Mouse (Mus musculus) embryo, embryonic 10.5 days (tissue): ENCODE results near the gene Atf2.
"Not testable (repeated sequence)": the region's sequence is repeated elsewhere in the genome, so short reads cannot be mapped to it uniquely, and the experiment has no call there.

Experiments
- DNase-seq: peaks from one replicate; pipeline ENCODE4 v3.0.0-alpha.2; 2015; ENCODE audit warnings: low spot score

The Atf2 gene

GRCm38 (mm10) chr2:73892464-73893296 is at the start of gene Atf2:
Gene Atf2, minus strand, starts transcription at chr2:73892639.
- peak; percentile 100 for DNase-seq

DNA sequence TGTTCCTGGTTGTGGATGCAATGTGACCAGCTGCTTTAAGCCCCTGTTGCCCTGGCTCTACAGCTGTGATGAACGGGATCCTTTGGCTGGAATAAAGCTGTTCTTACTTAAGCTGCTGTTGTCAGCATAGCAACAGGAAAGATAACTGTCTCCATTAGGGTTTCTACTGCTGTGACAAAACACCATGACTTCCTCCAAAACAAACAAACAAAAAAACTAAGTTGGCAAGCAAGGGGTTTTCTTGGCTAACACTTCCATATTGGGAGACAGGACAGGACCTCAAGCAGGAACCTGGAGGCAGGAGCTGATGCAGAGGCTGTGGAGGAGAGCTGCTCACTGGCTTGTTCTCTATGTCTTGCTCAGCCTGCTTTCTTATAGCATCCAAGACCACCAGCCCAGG is 48.8 kb upstream of the Atf2 start:
- DNase-seq, result no peak

GRCm38 (mm10) chr2:73940471-73940870 is 48.0 kb upstream of the Atf2 start:
- DNase-seq, result no peak

DNA sequence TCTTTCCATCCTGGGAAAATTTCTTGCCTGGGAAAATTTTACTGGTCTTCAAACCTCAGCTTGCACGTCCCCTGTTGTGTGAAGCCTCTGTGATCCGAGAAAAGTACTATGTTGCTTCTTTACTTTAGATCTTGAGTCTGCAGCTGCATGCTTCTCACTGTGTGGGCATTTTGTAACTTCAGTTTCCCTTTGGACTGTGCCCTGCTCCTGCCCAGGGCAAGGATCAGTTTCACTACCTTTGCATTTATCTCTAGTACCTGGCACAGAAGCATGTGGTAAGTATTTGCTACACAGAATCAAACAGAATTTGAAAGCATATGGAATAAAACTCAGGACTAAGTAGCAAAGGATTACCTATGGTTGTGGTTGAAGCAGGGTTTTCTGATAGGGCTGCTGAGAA is 46.5 kb upstream of the Atf2 start:
- DNase-seq, result no peak

DNA sequence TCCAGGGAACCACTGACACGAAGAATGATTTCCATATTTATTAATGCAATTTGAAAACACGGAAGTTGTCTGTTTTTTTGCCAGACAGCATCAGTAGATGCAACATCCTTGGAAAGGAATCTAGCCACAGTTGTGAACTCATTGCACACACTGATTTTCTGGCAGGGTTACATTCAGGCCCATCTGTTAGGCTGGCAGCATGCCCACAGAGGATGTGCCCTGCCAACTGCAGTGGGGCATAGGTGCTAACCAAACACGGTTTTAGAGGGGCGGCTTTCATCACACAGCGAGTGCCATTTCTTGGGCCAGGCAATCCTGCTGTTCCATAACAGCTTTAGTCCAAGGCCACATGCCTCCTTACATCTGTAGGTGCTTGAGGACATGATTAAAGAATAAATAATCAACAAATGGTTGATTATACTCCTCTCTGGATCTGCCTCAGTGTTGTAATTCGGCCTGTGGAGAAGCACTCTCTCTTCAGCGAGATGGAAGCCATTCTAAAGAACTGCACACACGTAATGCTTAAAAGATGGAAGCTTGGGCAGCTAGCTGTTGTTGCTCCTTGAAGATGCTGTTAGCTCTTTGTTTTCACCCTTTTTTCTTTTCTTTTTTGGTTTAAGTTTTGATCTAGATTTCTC is 40.4 kb upstream of the Atf2 start:
- DNase-seq, result no peak

- no peak for DNase-seq
Measured at GRCm38 (mm10) chr2:73927711-73928110, 35.3 kb upstream of the Atf2 start.

DNA sequence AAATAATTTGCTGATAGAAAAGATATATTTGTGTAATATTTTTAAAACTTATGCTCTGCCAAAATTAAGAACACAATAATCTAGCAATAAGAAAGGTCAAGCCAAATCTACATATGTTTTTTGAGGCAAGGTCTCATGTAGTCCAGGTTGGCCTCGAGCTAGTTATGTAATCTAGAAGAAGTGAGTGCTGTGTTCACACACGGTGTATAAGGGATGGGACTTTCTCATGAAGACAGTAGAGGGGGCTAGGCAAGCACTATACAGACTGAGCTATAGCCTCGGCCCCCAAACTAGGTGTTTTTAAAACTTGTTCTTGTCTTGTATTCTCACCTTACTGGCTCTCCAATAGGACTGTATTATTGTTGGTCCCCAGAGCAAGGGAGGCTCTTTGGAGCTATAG is 33.1 kb upstream of the Atf2 start:
- DNase-seq, result no peak

DNA sequence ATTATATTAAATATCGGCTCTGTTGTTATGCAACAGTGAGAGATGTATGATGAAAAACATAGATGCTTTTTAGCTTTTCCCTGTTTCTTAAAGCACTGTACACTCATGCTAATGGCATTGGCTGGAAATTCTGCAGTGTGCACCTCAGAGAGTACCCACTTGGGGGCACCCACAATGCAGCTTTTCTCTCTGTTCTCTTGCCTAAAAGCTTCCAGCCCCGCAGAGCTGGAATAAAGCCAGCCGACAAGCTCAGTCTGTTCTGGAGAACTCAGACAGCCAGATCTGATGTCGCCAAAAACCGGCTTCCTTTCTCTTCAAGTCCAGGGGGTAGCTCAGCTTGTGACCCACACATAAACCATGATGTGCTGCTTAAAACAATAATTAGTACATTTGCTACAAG is 32.6 kb upstream of the Atf2 start:
- peak; percentile 82 for DNase-seq

- no peak for DNase-seq
Measured at GRCm38 (mm10) chr2:73919642-73920041, 27.2 kb upstream of the Atf2 start.

- DNase-seq, result no peak
Measured at GRCm38 (mm10) chr2:73912264-73912663, 19.8 kb upstream of the Atf2 start.

DNA sequence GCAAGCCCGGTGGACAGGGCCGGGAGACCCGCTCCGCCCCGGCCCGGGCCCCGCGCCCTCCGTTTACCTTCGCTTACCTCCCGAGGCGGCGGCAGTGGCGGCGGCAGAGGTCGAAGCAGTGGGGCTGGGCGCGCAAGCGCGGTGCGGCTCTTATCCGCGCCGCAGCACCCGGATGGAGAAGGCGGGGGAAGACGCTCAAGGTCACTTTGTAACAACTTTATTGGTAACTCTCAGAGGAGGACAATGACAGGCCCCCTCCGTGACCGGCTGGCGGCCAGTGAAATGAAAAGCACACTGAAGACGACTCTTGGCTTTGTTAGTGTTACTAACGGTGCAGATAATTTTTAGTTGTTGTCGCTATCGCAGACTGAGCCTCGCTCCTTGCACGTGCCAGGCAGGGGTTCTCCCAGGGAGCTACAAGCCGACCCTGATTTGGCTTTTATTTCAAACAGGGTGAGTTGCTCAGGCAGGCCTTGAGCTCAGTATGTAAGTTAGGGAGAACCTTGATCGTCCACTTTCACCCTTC is 18.8 kb upstream of the Atf2 start, which contains the start of gene Atp5g3:
Gene Atp5g3 (minus strand): TSS at position 152 of the 526 bp plus-strand sequence.
- peak; percentile 95 for DNase-seq

- peak; percentile 59 for DNase-seq
Measured at GRCm38 (mm10) chr2:73910571-73911174, 18.2 kb upstream of the Atf2 start.

DNA sequence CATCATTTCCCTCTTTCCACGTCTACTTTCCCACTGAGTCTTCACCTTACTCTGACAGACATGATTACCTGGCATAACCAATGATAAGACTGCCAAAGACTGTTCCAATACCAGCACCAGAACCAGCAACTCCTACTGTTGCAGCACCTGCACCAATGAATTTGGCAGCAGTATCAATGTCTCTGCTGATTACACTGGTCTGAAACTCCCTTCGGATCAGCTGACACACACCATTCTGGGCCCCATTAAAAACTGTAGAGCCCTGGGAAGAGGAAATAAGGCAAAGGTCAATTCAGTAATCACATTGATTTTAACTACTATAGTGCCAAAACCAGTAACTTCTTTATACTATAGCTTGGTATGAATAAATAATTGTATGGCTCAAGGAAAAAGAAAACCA is 16.7 kb upstream of the Atf2 start:
- no peak for DNase-seq

DNA sequence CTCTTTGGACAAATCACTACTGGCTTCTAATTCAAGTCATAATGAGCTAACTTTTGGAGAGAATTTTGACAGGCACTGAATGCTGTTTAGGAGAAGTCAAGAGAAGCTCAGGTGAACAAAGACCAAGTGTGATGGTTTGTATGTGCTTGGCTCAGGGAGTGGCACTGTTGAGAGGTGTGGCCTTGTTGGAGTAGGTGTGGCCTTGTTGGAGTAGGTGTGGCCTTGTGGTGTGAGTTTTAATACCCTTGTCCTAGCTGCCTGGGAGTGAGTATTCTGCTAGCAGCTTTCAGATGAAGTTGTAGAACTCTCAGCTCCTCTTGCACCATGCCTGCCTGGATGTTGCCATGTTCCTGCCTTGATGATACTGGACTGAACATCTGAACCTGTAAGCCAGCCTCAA is 12.2 kb upstream of the Atf2 start:
- DNase-seq, result not testable (repeated sequence)

DNA sequence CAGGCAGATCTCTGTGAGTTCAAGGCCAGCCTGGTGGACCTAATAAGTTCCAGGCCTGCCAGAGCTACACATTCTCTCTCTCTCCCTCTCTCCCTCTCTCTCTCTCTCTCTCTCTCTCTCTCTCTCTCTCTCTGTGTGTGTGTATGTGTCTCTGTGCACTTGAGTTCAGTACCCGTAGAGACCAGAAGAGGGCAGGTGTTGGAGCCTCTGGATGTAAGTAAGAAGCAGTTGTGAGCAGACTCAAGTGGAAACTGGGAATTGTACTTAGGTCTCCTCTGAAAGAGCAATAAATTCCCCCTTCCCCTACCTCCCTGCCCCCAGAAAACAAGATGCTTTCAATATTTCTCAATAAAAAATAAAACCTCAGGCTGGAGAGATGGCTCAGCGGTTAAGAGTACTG is 11.1 kb upstream of the Atf2 start:
- no peak for DNase-seq

DNA sequence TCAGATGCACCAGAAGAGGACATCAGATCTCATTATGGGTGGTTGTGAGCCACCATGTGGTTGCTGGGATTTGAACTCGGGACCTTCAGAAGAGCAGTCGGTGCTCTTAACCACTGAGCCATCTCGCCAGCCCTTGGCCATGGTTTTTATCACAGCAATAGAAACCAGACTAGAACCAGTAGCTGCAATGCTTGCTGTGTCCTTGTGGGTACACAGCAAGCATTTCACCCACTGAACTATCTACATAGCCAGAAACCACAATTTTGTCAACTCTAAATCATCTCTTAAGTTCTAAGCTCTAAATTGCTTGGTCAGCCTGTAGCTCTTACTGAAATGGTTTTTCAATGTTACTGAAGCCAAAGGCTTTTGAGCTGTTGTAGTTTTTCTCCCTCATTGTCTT is 9.9 kb upstream of the Atf2 start:
- DNase-seq, result not testable (repeated sequence)

- DNase-seq, result no peak
Measured at GRCm38 (mm10) chr2:73901169-73901568, 8.7 kb upstream of the Atf2 start.

- DNase-seq, result no peak
Measured at GRCm38 (mm10) chr2:73900364-73900763, 7.9 kb upstream of the Atf2 start.

DNA sequence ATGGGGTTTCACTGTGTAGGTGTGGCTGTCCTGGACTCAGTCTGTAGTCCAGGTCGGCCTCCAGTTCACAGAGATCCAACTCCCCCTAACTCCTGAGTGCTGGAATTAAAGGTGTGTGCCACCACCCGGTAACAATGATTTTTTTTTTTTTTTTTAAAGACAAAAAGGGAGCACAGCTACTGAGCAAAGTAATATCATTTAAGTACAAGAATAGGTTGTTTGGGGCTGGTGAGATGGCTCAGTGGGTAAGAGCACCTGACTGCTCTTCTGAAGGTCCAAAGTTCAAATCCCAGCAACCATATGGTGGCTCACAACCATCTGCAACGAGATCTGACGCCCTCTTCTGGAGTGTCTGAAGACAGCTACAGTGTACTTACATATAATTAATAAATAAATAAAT is 4.5 kb upstream of the Atf2 start:
- DNase-seq, result not testable (repeated sequence)

DNA sequence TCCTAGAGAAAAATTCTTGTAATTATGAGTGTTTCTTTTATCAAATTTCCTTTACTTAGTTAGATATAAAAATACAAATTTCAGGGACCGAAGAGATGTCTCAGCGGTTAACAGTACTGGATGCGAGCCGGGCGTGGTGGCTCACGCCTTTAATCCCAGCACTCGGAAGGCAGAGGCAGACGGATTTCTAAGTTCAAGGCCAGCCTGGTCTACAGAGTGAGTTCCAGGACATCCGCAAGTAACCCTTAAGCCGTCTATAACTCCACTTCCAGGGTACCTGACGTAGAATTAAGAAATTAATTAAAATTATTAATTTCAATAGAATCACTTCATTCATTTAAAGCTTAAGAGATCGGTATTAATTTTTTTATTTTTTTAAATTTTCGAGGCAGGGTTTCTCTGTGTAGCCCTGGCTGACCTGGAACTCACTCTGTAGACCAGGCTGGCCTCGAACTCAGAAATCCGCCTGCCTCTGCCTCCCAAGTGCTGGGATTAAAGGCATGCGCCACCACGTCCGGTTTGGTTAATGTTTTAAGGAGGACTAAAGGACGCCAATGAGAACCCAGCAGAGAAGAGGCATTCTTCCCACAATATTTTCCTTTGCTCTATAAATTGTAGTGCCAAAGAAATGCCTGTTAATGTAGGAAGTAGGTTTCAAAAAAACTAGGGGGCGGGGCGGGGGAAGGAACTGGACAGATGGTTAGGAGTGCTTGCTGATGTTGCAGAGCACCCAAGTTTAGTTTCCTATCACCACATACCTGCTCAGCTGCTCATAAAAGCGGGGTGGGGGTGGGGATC is 1.2 kb upstream of the Atf2 start:
- DNase-seq, result peak; percentile 40

GRCm38 (mm10) chr2:73891701-73892463 is 557 bp downstream of the Atf2 start:
- peak; percentile 75 for DNase-seq
